Mouse (Mus musculus): Measurements from ENCODE around the gene Tceanc2. TPM values are rescaled to one million over a fixed set of nuclear protein-coding genes. Genes with fewer than 3 reads are reported as not detected.

The Tceanc2 gene
- polyA plus RNA-seq (2012; rRNA removed), result 8.1 and 8.9 TPM in 2 replicates

- Histone ChIP-seq H3K4me3 (ENCODE audit: insufficient read depth, low read length) (peak within 1 kb of the TSS; percentile 90), H3K4me1 (ENCODE audit: control insufficient read depth, insufficient read depth, low read length) (peaks cover 7% of the 10 kb centered on the region), H3K27ac (ENCODE audit: insufficient read depth, low read length) (peak within 1 kb of the TSS; percentile 96)
- no peak for TF ChIP-seq POLR2A (IDR thresholded peaks at IDR 0.05; ENCODE audit: extremely low read depth, insufficient read depth, low read length)
- TF ChIP-seq CTCF (IDR thresholded peaks at IDR 0.05; ENCODE audit: extremely low read depth, insufficient read depth, low read length), result no peak
These were observed at the start of gene Tceanc2 for GRCm38 (mm10) chr4:107178830-107179490. Tceanc2 (minus strand) TSS chr4:107179116.

GRCm38 (mm10) chr4:107226313-107226712 is 47.4 kb upstream of the Tceanc2 start:
- Histone ChIP-seq H3K27ac (ENCODE audit: insufficient read depth, low read length) (no peak overlapping the region), H3K4me3 (ENCODE audit: insufficient read depth, low read length) (no peak overlapping the region), H3K4me1 (ENCODE audit: control insufficient read depth, insufficient read depth, low read length) (no peaks in the 10 kb centered on the region)
- TF ChIP-seq POLR2A (IDR thresholded peaks at IDR 0.05; ENCODE audit: extremely low read depth, insufficient read depth, low read length) (no peak), CTCF (IDR thresholded peaks at IDR 0.05; ENCODE audit: extremely low read depth, insufficient read depth, low read length) (no peak)

- H3K4me1 ChIP-seq (ENCODE audit: control insufficient read depth, insufficient read depth, low read length), result no peaks in the 10 kb centered on the region
- no peak overlapping the region for H3K27ac ChIP-seq (ENCODE audit: insufficient read depth, low read length)
- no peak for TF ChIP-seq CTCF (IDR thresholded peaks at IDR 0.05; ENCODE audit: extremely low read depth, insufficient read depth, low read length)
- TF ChIP-seq POLR2A (IDR thresholded peaks at IDR 0.05; ENCODE audit: extremely low read depth, insufficient read depth, low read length), result no peak
- no peak overlapping the region for H3K4me3 ChIP-seq (ENCODE audit: insufficient read depth, low read length)
These were observed 44.6 kb upstream of the Tceanc2 start for GRCm38 (mm10) chr4:107223225-107224204.

GRCm38 (mm10) chr4:107221524-107221923 is 42.6 kb upstream of the Tceanc2 start:
- Histone ChIP-seq H3K4me3 (ENCODE audit: insufficient read depth, low read length) (no peak overlapping the region), H3K4me1 (ENCODE audit: control insufficient read depth, insufficient read depth, low read length) (no peaks in the 10 kb centered on the region), H3K27ac (ENCODE audit: insufficient read depth, low read length) (no peak overlapping the region)
- no peak for TF ChIP-seq CTCF (IDR thresholded peaks at IDR 0.05; ENCODE audit: extremely low read depth, insufficient read depth, low read length)
- TF ChIP-seq POLR2A (IDR thresholded peaks at IDR 0.05; ENCODE audit: extremely low read depth, insufficient read depth, low read length), result no peak

- Histone ChIP-seq H3K27ac (ENCODE audit: insufficient read depth, low read length) (no peak overlapping the region), H3K4me1 (ENCODE audit: control insufficient read depth, insufficient read depth, low read length) (no peaks in the 10 kb centered on the region), H3K4me3 (ENCODE audit: insufficient read depth, low read length) (no peak overlapping the region)
- TF ChIP-seq CTCF (IDR thresholded peaks at IDR 0.05; ENCODE audit: extremely low read depth, insufficient read depth, low read length) (no peak), POLR2A (IDR thresholded peaks at IDR 0.05; ENCODE audit: extremely low read depth, insufficient read depth, low read length) (no peak)
These were observed 38.7 kb upstream of the Tceanc2 start for GRCm38 (mm10) chr4:107217574-107217973.

- no peaks in the 10 kb centered on the region for H3K4me1 ChIP-seq (ENCODE audit: control insufficient read depth, insufficient read depth, low read length)
- H3K27ac ChIP-seq (ENCODE audit: insufficient read depth, low read length), result no peak overlapping the region
- TF ChIP-seq CTCF (IDR thresholded peaks at IDR 0.05; ENCODE audit: extremely low read depth, insufficient read depth, low read length) (no peak), POLR2A (IDR thresholded peaks at IDR 0.05; ENCODE audit: extremely low read depth, insufficient read depth, low read length) (no peak)
- no peak overlapping the region for H3K4me3 ChIP-seq (ENCODE audit: insufficient read depth, low read length)
These were observed 34.5 kb upstream of the Tceanc2 start for GRCm38 (mm10) chr4:107213279-107214011.

GRCm38 (mm10) chr4:107211936-107212335 is 33.0 kb upstream of the Tceanc2 start:
- TF ChIP-seq POLR2A (IDR thresholded peaks at IDR 0.05; ENCODE audit: extremely low read depth, insufficient read depth, low read length) (no peak), CTCF (IDR thresholded peaks at IDR 0.05; ENCODE audit: extremely low read depth, insufficient read depth, low read length) (no peak)
- no peak overlapping the region for H3K4me3 ChIP-seq (ENCODE audit: insufficient read depth, low read length)
- no peaks in the 10 kb centered on the region for H3K4me1 ChIP-seq (ENCODE audit: control insufficient read depth, insufficient read depth, low read length)
- no peak overlapping the region for H3K27ac ChIP-seq (ENCODE audit: insufficient read depth, low read length)

- TF ChIP-seq CTCF (IDR thresholded peaks at IDR 0.05; ENCODE audit: extremely low read depth, insufficient read depth, low read length), result no peak
- TF ChIP-seq POLR2A (IDR thresholded peaks at IDR 0.05; ENCODE audit: extremely low read depth, insufficient read depth, low read length), result no peak
- no peak overlapping the region for H3K27ac ChIP-seq (ENCODE audit: insufficient read depth, low read length)
- no peak overlapping the region for H3K4me3 ChIP-seq (ENCODE audit: insufficient read depth, low read length)
- H3K4me1 ChIP-seq (ENCODE audit: control insufficient read depth, insufficient read depth, low read length), result no peaks in the 10 kb centered on the region
These were observed 32.5 kb upstream of the Tceanc2 start for GRCm38 (mm10) chr4:107211465-107211864.

GRCm38 (mm10) chr4:107210483-107211097 is 31.7 kb upstream of the Tceanc2 start:
- no peak for TF ChIP-seq CTCF (IDR thresholded peaks at IDR 0.05; ENCODE audit: extremely low read depth, insufficient read depth, low read length)
- no peak for TF ChIP-seq POLR2A (IDR thresholded peaks at IDR 0.05; ENCODE audit: extremely low read depth, insufficient read depth, low read length)
- no peaks in the 10 kb centered on the region for H3K4me1 ChIP-seq (ENCODE audit: control insufficient read depth, insufficient read depth, low read length)
- H3K4me3 ChIP-seq (ENCODE audit: insufficient read depth, low read length), result no peak overlapping the region
- H3K27ac ChIP-seq (ENCODE audit: insufficient read depth, low read length), result no peak overlapping the region
